Mouse (Mus musculus): Measurements from ENCODE around the gene Rpl39l. TPM values are rescaled to one million over a fixed set of nuclear protein-coding genes. Genes with fewer than 3 reads are reported as not detected.
A peak's percentile ranks its signal among the peaks of the same experiment; 100 is the strongest.
"Not testable (repeated sequence)": the region's sequence is repeated elsewhere in the genome, so short reads cannot be mapped to it uniquely, and the experiment has no call there.

Gene Rpl39l
- polyA plus RNA-seq (2015; fragmentation: Nextera tagmentation; extraction: Ambion mirVana): 0.25 and 0.46 TPM in 2 replicates

DNA sequence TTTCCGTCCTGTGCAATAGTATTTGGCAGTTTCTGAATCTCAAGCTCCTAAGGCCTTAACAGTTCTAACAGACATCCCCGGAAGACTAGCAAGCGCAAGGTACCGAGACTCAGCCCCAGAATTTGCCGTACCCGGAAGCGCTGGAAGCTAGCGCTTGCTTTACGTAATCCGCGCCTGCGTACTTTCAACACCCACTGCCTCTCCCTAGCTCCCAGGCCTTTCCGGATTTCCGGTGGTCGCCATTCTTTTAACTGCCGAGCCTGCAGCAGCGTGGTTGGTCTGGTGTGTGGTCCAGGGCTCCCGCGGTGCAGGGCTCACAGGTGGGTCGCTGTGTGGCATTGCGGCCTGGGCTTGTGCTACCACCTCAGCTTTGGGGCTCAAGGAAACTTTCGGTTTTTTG is at the start of gene Rpl39l:
Gene Rpl39l (plus strand): TSS at position 222 of the 400 bp plus-strand sequence.
- no peak for ATAC-seq (ENCODE audit: extremely low read depth, insufficient number of reproducible peaks, low FRiP score, low TSS enrichment)
- no peaks in the 10 kb centered on the region for H3K27me3 ChIP-seq (replicated peaks)
- no peak within 1 kb of the TSS for H3K27ac ChIP-seq (replicated peaks)
- no peak within 1 kb of the TSS for H3K9ac ChIP-seq
- no peaks in the 10 kb centered on the region for H3K36me3 ChIP-seq
- H3K9me3 ChIP-seq: no peaks in the 10 kb centered on the region
- no peaks in the 10 kb centered on the region for H3K4me1 ChIP-seq
- WGBS: 80% methylated on average over 22 of the region's 22 CpGs
- no peak within 1 kb of the TSS for H3K4me3 ChIP-seq
- H3K4me2 ChIP-seq: no peak within 1 kb of the TSS

GRCm38 (mm10) chr16:10127586-10127985 is 42.4 kb upstream of the Rpl39l start:
- Histone ChIP-seq H3K4me2 (no peak overlapping the region), H3K27me3 (replicated peaks) (no peaks in the 10 kb centered on the region), H3K4me3 (no peak overlapping the region), H3K4me1 (no peaks in the 10 kb centered on the region), H3K9me3 (peaks cover 11% of the 10 kb centered on the region), H3K36me3 (no peaks in the 10 kb centered on the region), H3K9ac (no peak overlapping the region), H3K27ac (replicated peaks) (no peak overlapping the region)
- no peak for ATAC-seq (ENCODE audit: extremely low read depth, insufficient number of reproducible peaks, low FRiP score, low TSS enrichment)
- WGBS: 84% methylated on average over 1 of the region's 1 CpGs

DNA sequence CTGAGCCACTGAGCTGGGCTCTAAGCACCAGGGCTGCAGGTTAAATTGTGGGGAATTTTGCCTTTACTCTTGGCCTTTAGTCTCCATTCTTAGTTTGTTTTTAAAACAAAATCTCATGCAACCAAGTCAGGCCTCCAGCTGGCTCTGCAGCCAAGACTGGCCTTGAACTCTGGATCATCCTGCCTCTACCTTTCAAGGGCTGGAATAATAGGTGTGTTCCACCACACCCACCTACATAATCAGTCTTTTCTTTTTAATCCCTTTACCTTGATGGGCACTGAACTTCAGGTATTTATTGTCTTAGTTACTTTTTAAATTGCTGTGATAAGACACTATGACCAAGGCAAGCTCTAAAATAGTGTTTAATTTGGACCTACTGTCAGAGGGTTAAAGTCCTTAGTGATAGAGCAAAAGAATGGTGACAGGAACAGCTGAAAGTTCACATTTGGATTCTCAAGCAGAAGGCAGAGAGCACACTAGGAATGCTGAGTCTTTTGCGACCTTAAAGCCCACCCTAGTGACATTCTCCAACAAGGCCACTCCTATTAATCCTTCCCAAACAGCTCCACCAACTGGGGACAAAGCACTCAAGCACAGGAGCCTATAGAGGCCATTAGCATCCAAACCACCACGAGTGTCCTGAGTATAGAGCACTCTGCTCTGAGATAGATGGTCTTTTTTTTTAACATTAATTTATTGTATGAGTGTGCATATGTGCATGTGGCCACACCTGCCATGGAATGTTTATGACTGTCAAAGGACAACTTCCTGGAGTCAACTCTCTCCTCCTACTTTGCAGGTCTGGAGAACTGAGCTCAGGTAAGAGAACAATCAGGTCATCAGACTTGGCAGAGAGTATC is 40.7 kb upstream of the Rpl39l start:
- Histone ChIP-seq H3K4me2 (no peak overlapping the region), H3K9ac (no peak overlapping the region), H3K9me3 (peaks cover 7% of the 10 kb centered on the region; the same call in 1 of the 2 replicates), H3K36me3 (no peaks in the 10 kb centered on the region), H3K27ac (replicated peaks) (no peak overlapping the region), H3K27me3 (replicated peaks) (no peaks in the 10 kb centered on the region), H3K4me3 (no peak overlapping the region), H3K4me1 (no peaks in the 10 kb centered on the region)
- no peak for ATAC-seq (ENCODE audit: extremely low read depth, insufficient number of reproducible peaks, low FRiP score, low TSS enrichment)
- 68% methylated on average over 2 of the region's 2 CpGs for WGBS

GRCm38 (mm10) chr16:10143166-10143565 is 26.9 kb upstream of the Rpl39l start:
- no peak overlapping the region for H3K4me3 ChIP-seq
- no peak overlapping the region for H3K4me2 ChIP-seq
- H3K27me3 ChIP-seq (replicated peaks): no peaks in the 10 kb centered on the region
- ATAC-seq (ENCODE audit: extremely low read depth, insufficient number of reproducible peaks, low FRiP score, low TSS enrichment): no peak
- H3K36me3 ChIP-seq: no peaks in the 10 kb centered on the region
- 32% methylated on average over 2 of the region's 2 CpGs for WGBS
- H3K27ac ChIP-seq (replicated peaks): no peak overlapping the region; the same call in 1 of the 2 replicates
- H3K4me1 ChIP-seq: no peaks in the 10 kb centered on the region
- no peak overlapping the region for H3K9ac ChIP-seq
- no peaks in the 10 kb centered on the region; the same call in 1 of the 2 replicates for H3K9me3 ChIP-seq

DNA sequence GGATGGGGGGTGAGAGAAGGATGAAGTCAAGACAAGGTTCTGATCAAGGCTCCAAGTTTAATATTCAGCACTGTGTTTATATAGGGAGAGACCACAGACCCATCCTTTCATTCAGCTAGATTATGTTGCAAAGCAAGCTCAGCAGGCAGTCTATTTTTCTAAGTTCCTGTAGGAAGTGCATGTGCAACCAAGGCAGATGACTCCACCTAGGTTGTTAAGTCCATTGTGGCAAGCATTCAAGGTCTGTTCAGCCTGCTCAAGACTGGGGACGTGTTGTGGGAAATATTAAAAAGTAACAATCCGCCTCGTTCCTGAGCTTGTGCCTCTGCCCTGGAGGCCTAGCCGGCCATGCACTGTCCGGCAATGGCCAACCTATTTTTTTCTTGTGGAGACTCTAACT is 22.6 kb upstream of the Rpl39l start:
- no peaks in the 10 kb centered on the region for H3K27me3 ChIP-seq (replicated peaks)
- 85% methylated on average over 5 of the region's 5 CpGs for WGBS
- no peak for ATAC-seq (ENCODE audit: extremely low read depth, insufficient number of reproducible peaks, low FRiP score, low TSS enrichment)
- H3K9ac ChIP-seq: no peak overlapping the region
- H3K4me1 ChIP-seq: no peaks in the 10 kb centered on the region
- no peaks in the 10 kb centered on the region; the same call in 1 of the 2 replicates for H3K9me3 ChIP-seq
- H3K36me3 ChIP-seq: no peaks in the 10 kb centered on the region
- no peak overlapping the region for H3K27ac ChIP-seq (replicated peaks)
- H3K4me3 ChIP-seq: no peak overlapping the region
- H3K4me2 ChIP-seq: no peak overlapping the region

- H3K9me3 ChIP-seq: no peaks in the 10 kb centered on the region
- H3K36me3 ChIP-seq: no peaks in the 10 kb centered on the region
- no peak overlapping the region for H3K4me2 ChIP-seq
- ATAC-seq (ENCODE audit: extremely low read depth, insufficient number of reproducible peaks, low FRiP score, low TSS enrichment): no peak
- 81% methylated on average over 8 of the region's 8 CpGs for WGBS
- no peaks in the 10 kb centered on the region for H3K4me1 ChIP-seq
- no peak overlapping the region for H3K27ac ChIP-seq (replicated peaks)
- H3K4me3 ChIP-seq: no peak overlapping the region
- no peak overlapping the region for H3K9ac ChIP-seq
- no peaks in the 10 kb centered on the region for H3K27me3 ChIP-seq (replicated peaks)
These were observed 712 bp upstream of the Rpl39l start for GRCm38 (mm10) chr16:10169123-10169905.

DNA sequence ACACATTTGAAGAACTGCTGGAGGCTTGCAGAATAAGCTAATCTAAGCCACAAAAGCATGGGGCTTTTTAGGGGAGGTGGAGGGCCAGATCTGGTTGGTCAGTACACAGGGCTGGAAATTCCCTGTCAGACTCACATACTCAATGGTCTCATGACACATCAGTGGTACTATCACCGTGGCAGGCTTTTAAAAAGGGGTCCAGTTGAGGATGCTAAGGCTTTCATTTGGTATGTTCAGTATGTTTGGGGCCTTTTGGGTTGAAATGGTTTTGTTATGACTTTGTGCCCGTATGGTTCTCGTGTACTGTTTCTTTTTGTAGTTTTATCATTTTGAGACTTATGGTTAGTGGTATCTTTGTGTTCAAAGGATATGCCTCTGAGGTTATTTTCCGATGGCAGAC is 1.2 kb downstream of the Rpl39l start:
- ATAC-seq (ENCODE audit: extremely low read depth, insufficient number of reproducible peaks, low FRiP score, low TSS enrichment): no peak
- 0 out of 2 replicates have a peak, but pooled peaks cover 3% of the 10 kb centered on the region for H3K9me3 ChIP-seq
- H3K4me1 ChIP-seq: no peaks in the 10 kb centered on the region
- no peak overlapping the region for H3K4me2 ChIP-seq
- 72% methylated on average over 4 of the region's 4 CpGs for WGBS
- no peaks in the 10 kb centered on the region for H3K27me3 ChIP-seq (replicated peaks)
- no peak overlapping the region for H3K9ac ChIP-seq
- H3K36me3 ChIP-seq: no peaks in the 10 kb centered on the region
- no peak overlapping the region for H3K27ac ChIP-seq (replicated peaks)
- H3K4me3 ChIP-seq: no peak overlapping the region

GRCm38 (mm10) chr16:10172179-10172820 is 2.3 kb downstream of the Rpl39l start:
- H3K27ac ChIP-seq (replicated peaks): no peak overlapping the region
- no peak overlapping the region for H3K9ac ChIP-seq
- no peaks in the 10 kb centered on the region for H3K36me3 ChIP-seq
- H3K4me1 ChIP-seq: no peaks in the 10 kb centered on the region
- no peak overlapping the region for H3K4me3 ChIP-seq
- ATAC-seq (ENCODE audit: extremely low read depth, insufficient number of reproducible peaks, low FRiP score, low TSS enrichment): no peak
- peaks cover 9% of the 10 kb centered on the region; the same call in 1 of the 2 replicates for H3K9me3 ChIP-seq
- WGBS: 86% methylated on average over 3 of the region's 3 CpGs
- H3K4me2 ChIP-seq: no peak overlapping the region
- H3K27me3 ChIP-seq (replicated peaks): no peaks in the 10 kb centered on the region

- not testable (repeated sequence) for H3K27me3 ChIP-seq (replicated peaks); H3K36me3 ChIP-seq; H3K4me1 ChIP-seq; H3K27ac ChIP-seq (replicated peaks); ATAC-seq (ENCODE audit: extremely low read depth, insufficient number of reproducible peaks, low FRiP score, low TSS enrichment); H3K4me2 ChIP-seq; H3K9ac ChIP-seq; H3K4me3 ChIP-seq
- peaks cover 56% of the 10 kb centered on the region for H3K9me3 ChIP-seq
- 93% methylated on average over 10 of the region's 10 CpGs for WGBS
These were observed 17.4 kb downstream of the Rpl39l start for GRCm38 (mm10) chr16:10187461-10187860.

DNA sequence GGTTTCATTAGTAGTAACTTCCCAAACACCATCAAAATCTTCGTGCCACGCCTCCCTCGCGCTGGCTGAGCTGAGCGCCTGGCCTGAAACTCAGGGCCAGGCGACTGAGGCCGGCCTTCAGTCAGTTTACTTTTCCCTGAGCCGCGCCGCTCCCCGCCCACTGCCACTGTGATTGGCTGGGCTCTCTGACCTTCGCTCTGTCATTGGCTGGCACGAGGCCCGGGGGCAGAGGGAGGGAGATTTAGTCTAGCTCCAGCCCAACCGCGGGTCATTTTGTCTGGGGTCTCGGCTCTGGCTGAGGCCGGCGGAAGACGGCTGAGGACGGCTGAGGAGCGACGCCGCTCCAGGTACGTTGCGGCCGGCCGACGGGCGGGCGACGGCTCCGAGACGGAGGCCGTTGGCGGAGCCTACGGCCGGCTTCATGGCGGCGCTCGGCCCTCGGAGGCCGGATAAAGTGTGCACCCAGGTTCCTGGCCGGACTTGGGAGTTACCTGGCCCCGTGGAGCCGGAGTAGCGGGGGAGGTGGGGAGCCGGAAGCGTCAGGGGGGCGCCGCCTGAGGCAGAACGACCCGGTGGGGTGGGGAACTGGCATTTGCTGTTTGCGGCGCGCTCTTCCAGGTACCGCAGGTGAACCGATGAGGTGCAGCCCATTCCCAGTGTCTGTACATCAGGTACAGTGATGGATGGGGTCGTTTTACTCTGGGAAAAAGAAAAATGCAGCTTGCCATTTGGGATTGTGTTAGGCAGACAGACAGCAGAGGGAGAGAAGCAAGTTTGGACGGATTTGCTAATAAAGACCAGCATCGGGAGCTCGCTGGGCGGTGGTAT is 22.9 kb downstream of the Rpl39l start, which contains the start of gene Atf7ip2:
Gene Atf7ip2 (plus strand): TSS at position 34 of the 828 bp plus-strand sequence.
- H3K4me1 ChIP-seq: peaks cover 12% of the 10 kb centered on the region
- H3K36me3 ChIP-seq: no peaks in the 10 kb centered on the region
- peak within 1 kb of the TSS; percentile 68 for H3K4me3 ChIP-seq
- peaks cover 9% of the 10 kb centered on the region for H3K9me3 ChIP-seq
- no peak within 1 kb of the TSS for H3K27ac ChIP-seq (replicated peaks)
- peak; percentile 89 for ATAC-seq (ENCODE audit: extremely low read depth, insufficient number of reproducible peaks, low FRiP score, low TSS enrichment)
- WGBS: 1% methylated on average over 63 of the region's 63 CpGs
- H3K9ac ChIP-seq: peak within 1 kb of the TSS; percentile 81
- peaks cover 7% of the 10 kb centered on the region for H3K27me3 ChIP-seq (replicated peaks)
- H3K4me2 ChIP-seq: peak within 1 kb of the TSS; percentile 100
